Mouse (Mus musculus) myocyte (in vitro differentiated cells): Measurements from ENCODE around the gene Mtx1.
A peak's percentile ranks its signal among the peaks of the same experiment; 100 is the strongest.

ENCODE experiments used
- CEBPB ChIP-seq: IDR thresholded peaks from 2 replicates; pipeline ENCODE4 v1.6.1; 2011; ENCODE audit warnings: mild to moderate bottlenecking, moderate library complexity; ENCODE audit not compliant: poor library complexity, insufficient read depth, severe bottlenecking
- E2F4 ChIP-seq: IDR thresholded peaks from one replicate; pipeline ENCODE4 v1.6.1; 2011; ENCODE audit warnings: mild to moderate bottlenecking, control low read depth, moderate library complexity; ENCODE audit not compliant: insufficient read depth
- MAX ChIP-seq: IDR thresholded peaks from one replicate; pipeline ENCODE4 v1.6.1; 2011; ENCODE audit warnings: low read depth, mild to moderate bottlenecking, control low read depth
- MYOD1 ChIP-seq, 3 experiments: IDR thresholded peaks; one replicate each; pipeline ENCODE4 v1.6.1; 2011; ENCODE audit warnings: control low read depth in 2 of 3, low read depth in 2 of 3, mild to moderate bottlenecking in 2 of 3, moderate library complexity in 1 of 3; ENCODE audit not compliant: insufficient read length in 2 of 3, control insufficient read depth in 1 of 3
- MYOG ChIP-seq, 3 experiments: IDR thresholded peaks; one replicate each; pipeline ENCODE4 v1.6.1; 2011; ENCODE audit warnings: control low read depth in 2 of 3, low read depth in 2 of 3, mild to moderate bottlenecking in 2 of 3; ENCODE audit not compliant: insufficient read length in 2 of 3, control insufficient read depth in 1 of 3, insufficient read depth in 1 of 3
- POLR2A ChIP-seq: IDR thresholded peaks from one replicate; pipeline ENCODE4 v1.6.1; 2011; ENCODE audit warnings: low read depth, mild to moderate bottlenecking, control low read depth, moderate library complexity; ENCODE audit not compliant: insufficient read length
- POLR2AphosphoS2 ChIP-seq: IDR thresholded peaks from one replicate; pipeline ENCODE4 v1.6.1; 2011; ENCODE audit warnings: low read depth, control low read depth; ENCODE audit not compliant: insufficient read length
- REST ChIP-seq: IDR thresholded peaks from one replicate; pipeline ENCODE4 v1.6.1; 2011; ENCODE audit warnings: mild to moderate bottlenecking, control low read depth, moderate library complexity; ENCODE audit not compliant: insufficient read depth, insufficient read length
- SRF ChIP-seq: IDR thresholded peaks from one replicate; pipeline ENCODE4 v1.6.1; 2011; ENCODE audit warnings: low read depth; ENCODE audit not compliant: control insufficient read depth, insufficient read length
- TCF12 ChIP-seq: IDR thresholded peaks from one replicate; pipeline ENCODE4 v1.6.1; 2011; ENCODE audit warnings: mild to moderate bottlenecking, control low read depth; ENCODE audit not compliant: poor library complexity, insufficient read depth, severe bottlenecking
- TCF3 ChIP-seq: IDR thresholded peaks from one replicate; pipeline ENCODE4 v1.6.1; 2011; ENCODE audit warnings: low read depth, control low read depth; ENCODE audit not compliant: insufficient read length
- USF1 ChIP-seq: IDR thresholded peaks from one replicate; pipeline ENCODE4 v1.6.1; 2011; ENCODE audit warnings: low read depth, mild to moderate bottlenecking, control low read depth, moderate library complexity

- TF ChIP-seq SRF (no peak), POLR2A (no peak), USF1 (no peak), TCF12 (no peak), MYOD1 (IDR thresholded peaks at IDR 0.05; ENCODE audit: control insufficient read depth in 1 of 3, insufficient read length in 2 of 3, low read depth in 2 of 3) (no peak), REST (no peak), POLR2AphosphoS2 (no peak), MAX (no peak), TCF3 (no peak), MYOG (IDR thresholded peaks at IDR 0.05; ENCODE audit: control insufficient read depth in 1 of 3, insufficient read depth in 1 of 3, insufficient read length in 2 of 3, low read depth in 2 of 3) (peak in 1 of 3 experiments; percentile 10), CEBPB (no peak), E2F4 (no peak)
These were observed 18.2 kb upstream of the Mtx1 start for GRCm38 (mm10) chr3:89244982-89245687.
